Comparison of ENCODE assay signal across 7 mouse cellular contexts in genomic region chr14:76876015-76876414, GRCm38 (mm10).
DNase-seq lines count a peak whose midpoint lies in the region; ATAC-seq lines count a peak whose summit lies in the region.

No protein-coding gene starts in this region.

- H3K36me3 ChIP-seq in embryonic facial prominence, embryonic 14.5 days (ENCODE audit: control insufficient read depth, insufficient read depth, low read length): no peaks in the 10 kb centered on the region
- H3K36me3 ChIP-seq in kidney, embryonic 14.5 days (ENCODE audit: control insufficient read depth, insufficient read depth, low read length): no peaks in the 10 kb centered on the region
- no peaks in the 10 kb centered on the region for H3K36me3 ChIP-seq in liver, embryonic 12.5 days

- DNase-seq in urinary bladder, postnatal 14 days (ENCODE audit: low spot score): peak; percentile 53
- no peak for DNase-seq in urinary bladder, postnatal 10 days (ENCODE audit: low spot score)
- peak; percentile 24 for DNase-seq in adrenal gland, postnatal 25 days
- peak; percentile 60 for DNase-seq in embryonic facial prominence, embryonic 14.5 days (ENCODE audit: low spot score)
- peak; percentile 35 for DNase-seq in retina, postnatal 7 days (ENCODE audit: low read depth, low spot score)

- no peak overlapping the region for H3K4me2 ChIP-seq in embryonic facial prominence, embryonic 14.5 days (ENCODE audit: low read depth, low read length)
- no peak overlapping the region for H3K4me2 ChIP-seq in kidney, embryonic 14.5 days (replicated peaks; ENCODE audit: low read depth, low read length)
- H3K4me2 ChIP-seq in liver, embryonic 12.5 days: no peak overlapping the region

- H3K27me3 ChIP-seq in embryonic facial prominence, embryonic 14.5 days (replicated peaks; ENCODE audit: control insufficient read depth, insufficient read depth, low read length): no peaks in the 10 kb centered on the region
- no peaks in the 10 kb centered on the region for H3K27me3 ChIP-seq in kidney, embryonic 14.5 days (ENCODE audit: control insufficient read depth, insufficient read depth, low read length)
- no peaks in the 10 kb centered on the region for H3K27me3 ChIP-seq in liver, embryonic 12.5 days (replicated peaks)

- no peak overlapping the region for H3K4me3 ChIP-seq in embryonic facial prominence, embryonic 14.5 days (ENCODE audit: low read depth, low read length)
- H3K4me3 ChIP-seq in kidney, embryonic 14.5 days (ENCODE audit: low read length): no peak overlapping the region
- H3K4me3 ChIP-seq in liver, embryonic 12.5 days: no peak overlapping the region

- no peak for ATAC-seq in embryonic facial prominence, embryonic 14.5 days (ENCODE audit: low read depth)
- ATAC-seq in kidney, embryonic 14.5 days (ENCODE audit: low FRiP score, low TSS enrichment): no peak
- ATAC-seq in liver, embryonic 12.5 days: no peak

- H3K9me3 ChIP-seq in embryonic facial prominence, embryonic 14.5 days (ENCODE audit: control insufficient read depth, low read length): no peaks in the 10 kb centered on the region
- H3K9me3 ChIP-seq in kidney, embryonic 14.5 days (ENCODE audit: control insufficient read depth, low read length): no peaks in the 10 kb centered on the region
- no peaks in the 10 kb centered on the region for H3K9me3 ChIP-seq in liver, embryonic 12.5 days (replicated peaks)

- peak overlapping the region; percentile 57 for H3K27ac ChIP-seq in embryonic facial prominence, embryonic 14.5 days (replicated peaks; ENCODE audit: low read depth, low read length)
- H3K27ac ChIP-seq in kidney, embryonic 14.5 days (ENCODE audit: low read depth, low read length): peak overlapping the region; percentile 77; the same call in 1 of the 2 replicates
- H3K27ac ChIP-seq in liver, embryonic 12.5 days: 0 out of 2 replicates have a peak overlapping the region, but pooled peaks have one; percentile 25

- H3K9ac ChIP-seq in embryonic facial prominence, embryonic 14.5 days (ENCODE audit: low read depth, low read length): no peak overlapping the region
- no peak overlapping the region for H3K9ac ChIP-seq in kidney, embryonic 14.5 days (ENCODE audit: low read depth, low read length)
- no peak overlapping the region for H3K9ac ChIP-seq in liver, embryonic 12.5 days

- peaks cover 23% of the 10 kb centered on the region for H3K4me1 ChIP-seq in embryonic facial prominence, embryonic 14.5 days (ENCODE audit: control insufficient read depth, insufficient read depth, low read length)
- H3K4me1 ChIP-seq in kidney, embryonic 14.5 days (ENCODE audit: control insufficient read depth, insufficient read depth, low read length): peaks cover 16% of the 10 kb centered on the region
- H3K4me1 ChIP-seq in liver, embryonic 12.5 days: 0 out of 2 replicates have a peak, but pooled peaks cover 5% of the 10 kb centered on the region

- 56% methylated on average over 7 of the region's 7 CpGs for WGBS in embryonic facial prominence, embryonic 14.5 days
- WGBS in kidney, embryonic 14.5 days: 52% methylated on average over 7 of the region's 7 CpGs
- WGBS in liver, embryonic 12.5 days (ENCODE audit: insufficient replicate concordance): 51% methylated on average over 7 of the region's 7 CpGs

Comparison
In these comparisons a context has a peak if more than half of its experiments do, and no peak if none do; other contexts are left out.
1. H3K27ac ChIP-seq: peak in every context shown above with its lines; median percentile 77 in kidney, embryonic 14.5 days; 57 in embryonic facial prominence, embryonic 14.5 days; 25 in liver, embryonic 12.5 days.